Mouse (Mus musculus): ENCODE data around the gene Plekhf1. TPM values are rescaled to one million over a fixed set of nuclear protein-coding genes. Genes with fewer than 3 reads are reported as not detected.

Plekhf1 gene
- polyA plus RNA-seq (2014; fragmentation: Nextera tagmentation; extraction: Ambion mirVana), result 1.6 and 1.9 TPM in 2 replicates

- Histone ChIP-seq H3K27me3 (ENCODE audit: control insufficient read depth, insufficient read depth, low read length) (no peaks in the 10 kb centered on the region), H3K4me2 (replicated peaks; ENCODE audit: low read depth, low read length) (peak within 1 kb of the TSS; percentile 87), H3K4me3 (ENCODE audit: low read depth, low read length) (peak within 1 kb of the TSS; percentile 54), H3K36me3 (ENCODE audit: control insufficient read depth, insufficient read depth, low read length) (no peaks in the 10 kb centered on the region), H3K4me1 (replicated peaks; ENCODE audit: control insufficient read depth, insufficient read depth, low read length) (no peaks in the 10 kb centered on the region; the same call in none of the 2 replicates), H3K9me3 (ENCODE audit: control insufficient read depth, low read length) (no peaks in the 10 kb centered on the region), H3K9ac (ENCODE audit: low read depth, low read length) (peak within 1 kb of the TSS; percentile 47; the same call in 1 of the 2 replicates), H3K27ac (ENCODE audit: low read depth, low read length) (no peak within 1 kb of the TSS)
- under 1% methylated on average over 36 of the region's 36 CpGs for WGBS
- peak; percentile 96 for ATAC-seq (ENCODE audit: low FRiP score)
- DNase-seq (ENCODE audit: low spot score), result peak; percentile 92
Measured at GRCm38 (mm10) chr7:38227900-38228298, at the start of gene Plekhf1. Gene Plekhf1, minus strand, starts transcription at chr7:38228016.

- Histone ChIP-seq H3K36me3 (ENCODE audit: control insufficient read depth, insufficient read depth, low read length) (no peaks in the 10 kb centered on the region), H3K4me2 (replicated peaks; ENCODE audit: low read depth, low read length) (no peak overlapping the region), H3K9me3 (ENCODE audit: control insufficient read depth, low read length) (no peaks in the 10 kb centered on the region), H3K27ac (ENCODE audit: low read depth, low read length) (no peak overlapping the region), H3K27me3 (ENCODE audit: control insufficient read depth, insufficient read depth, low read length) (no peaks in the 10 kb centered on the region), H3K9ac (ENCODE audit: low read depth, low read length) (no peak overlapping the region), H3K4me1 (replicated peaks; ENCODE audit: control insufficient read depth, insufficient read depth, low read length) (no peaks in the 10 kb centered on the region), H3K4me3 (ENCODE audit: low read depth, low read length) (no peak overlapping the region)
- no peak for ATAC-seq (ENCODE audit: low FRiP score)
- no peak for DNase-seq (ENCODE audit: low spot score)
Measured at GRCm38 (mm10) chr7:38272551-38272950, 44.7 kb upstream of the Plekhf1 start.

GRCm38 (mm10) chr7:38271859-38272258, 44.0 kb upstream of the Plekhf1 start:
- ATAC-seq (ENCODE audit: low FRiP score) (peak; percentile 34), DNase-seq (ENCODE audit: low spot score) (peak; percentile 12)
- Histone ChIP-seq H3K27me3 (ENCODE audit: control insufficient read depth, insufficient read depth, low read length) (no peaks in the 10 kb centered on the region), H3K4me2 (replicated peaks; ENCODE audit: low read depth, low read length) (peak overlapping the region; percentile 42), H3K4me1 (replicated peaks; ENCODE audit: control insufficient read depth, insufficient read depth, low read length) (no peaks in the 10 kb centered on the region), H3K36me3 (ENCODE audit: control insufficient read depth, insufficient read depth, low read length) (no peaks in the 10 kb centered on the region), H3K9ac (ENCODE audit: low read depth, low read length) (peak overlapping the region; percentile 81), H3K4me3 (ENCODE audit: low read depth, low read length) (peak overlapping the region; percentile 77), H3K9me3 (ENCODE audit: control insufficient read depth, low read length) (no peaks in the 10 kb centered on the region), H3K27ac (ENCODE audit: low read depth, low read length) (no peak overlapping the region)
- WGBS, result 11% methylated on average over 4 of the region's 4 CpGs

- no peaks in the 10 kb centered on the region for H3K9me3 ChIP-seq (ENCODE audit: control insufficient read depth, low read length)
- no peaks in the 10 kb centered on the region for H3K36me3 ChIP-seq (ENCODE audit: control insufficient read depth, insufficient read depth, low read length)
- peak overlapping the region; percentile 42 for H3K4me2 ChIP-seq (replicated peaks; ENCODE audit: low read depth, low read length)
- peak overlapping the region; percentile 81 for H3K9ac ChIP-seq (ENCODE audit: low read depth, low read length)
- H3K27me3 ChIP-seq (ENCODE audit: control insufficient read depth, insufficient read depth, low read length), result no peaks in the 10 kb centered on the region
- ATAC-seq (ENCODE audit: low FRiP score) (no peak), DNase-seq (ENCODE audit: low spot score) (no peak)
- 0 out of 2 replicates have a peak overlapping the region, but pooled peaks have one; percentile 49 for H3K27ac ChIP-seq (ENCODE audit: low read depth, low read length)
- under 1% methylated on average over 11 of the region's 11 CpGs for WGBS
- H3K4me1 ChIP-seq (replicated peaks; ENCODE audit: control insufficient read depth, insufficient read depth, low read length), result no peaks in the 10 kb centered on the region
- peak overlapping the region; percentile 77 for H3K4me3 ChIP-seq (ENCODE audit: low read depth, low read length)
Measured at GRCm38 (mm10) chr7:38271511-38271811, 43.6 kb upstream of the Plekhf1 start.

GRCm38 (mm10) chr7:38270703-38271510, 43.1 kb upstream of the Plekhf1 start, which contains the start of gene Pop4:
Gene Pop4, minus strand, starts transcription at chr7:38271423.
- 0 out of 2 replicates have a peak within 1 kb of the TSS, but pooled peaks have one; percentile 49 for H3K27ac ChIP-seq (ENCODE audit: low read depth, low read length)
- peak within 1 kb of the TSS; percentile 80 for H3K4me2 ChIP-seq (replicated peaks; ENCODE audit: low read depth, low read length)
- H3K9me3 ChIP-seq (ENCODE audit: control insufficient read depth, low read length), result no peaks in the 10 kb centered on the region
- no peaks in the 10 kb centered on the region for H3K27me3 ChIP-seq (ENCODE audit: control insufficient read depth, insufficient read depth, low read length)
- under 1% methylated on average over 38 of the region's 38 CpGs for WGBS
- peak; percentile 96 for DNase-seq (ENCODE audit: low spot score)
- no peaks in the 10 kb centered on the region for H3K4me1 ChIP-seq (replicated peaks; ENCODE audit: control insufficient read depth, insufficient read depth, low read length)
- ATAC-seq (ENCODE audit: low FRiP score), result peak; percentile 98
- peaks cover 3% of the 10 kb centered on the region; the same call in 1 of the 2 replicates for H3K36me3 ChIP-seq (ENCODE audit: control insufficient read depth, insufficient read depth, low read length)
- peak within 1 kb of the TSS; percentile 77 for H3K4me3 ChIP-seq (ENCODE audit: low read depth, low read length)
- peak within 1 kb of the TSS; percentile 81 for H3K9ac ChIP-seq (ENCODE audit: low read depth, low read length)

GRCm38 (mm10) chr7:38267006-38267680, 39.3 kb upstream of the Plekhf1 start:
- DNase-seq (ENCODE audit: low spot score) (peak; percentile 52), ATAC-seq (ENCODE audit: low FRiP score) (0 out of 2 replicates have a peak, but pooled peaks have one; percentile 25)
- Histone ChIP-seq H3K4me2 (replicated peaks; ENCODE audit: low read depth, low read length) (no peak overlapping the region), H3K4me3 (ENCODE audit: low read depth, low read length) (no peak overlapping the region), H3K27ac (ENCODE audit: low read depth, low read length) (no peak overlapping the region), H3K9ac (ENCODE audit: low read depth, low read length) (no peak overlapping the region), H3K4me1 (replicated peaks; ENCODE audit: control insufficient read depth, insufficient read depth, low read length) (no peaks in the 10 kb centered on the region), H3K36me3 (ENCODE audit: control insufficient read depth, insufficient read depth, low read length) (peaks cover 12% of the 10 kb centered on the region; the same call in 1 of the 2 replicates), H3K27me3 (ENCODE audit: control insufficient read depth, insufficient read depth, low read length) (no peaks in the 10 kb centered on the region), H3K9me3 (ENCODE audit: control insufficient read depth, low read length) (no peaks in the 10 kb centered on the region)
- WGBS, result 93% methylated on average over 8 of the region's 8 CpGs

- H3K4me1 ChIP-seq (replicated peaks; ENCODE audit: control insufficient read depth, insufficient read depth, low read length), result no peaks in the 10 kb centered on the region
- H3K36me3 ChIP-seq (ENCODE audit: control insufficient read depth, insufficient read depth, low read length), result peaks cover 12% of the 10 kb centered on the region; the same call in 1 of the 2 replicates
- no peaks in the 10 kb centered on the region for H3K9me3 ChIP-seq (ENCODE audit: control insufficient read depth, low read length)
- ATAC-seq (ENCODE audit: low FRiP score), result no peak
- no peaks in the 10 kb centered on the region for H3K27me3 ChIP-seq (ENCODE audit: control insufficient read depth, insufficient read depth, low read length)
- no peak overlapping the region for H3K4me2 ChIP-seq (replicated peaks; ENCODE audit: low read depth, low read length)
- DNase-seq (ENCODE audit: low spot score), result no peak
- H3K27ac ChIP-seq (ENCODE audit: low read depth, low read length), result no peak overlapping the region
- H3K4me3 ChIP-seq (ENCODE audit: low read depth, low read length), result no peak overlapping the region
- whole genome bisulfite sequencing, result 95% methylated on average over 5 of the region's 5 CpGs
- H3K9ac ChIP-seq (ENCODE audit: low read depth, low read length), result no peak overlapping the region
Measured at GRCm38 (mm10) chr7:38262406-38262805, 34.6 kb upstream of the Plekhf1 start.

- DNase-seq (ENCODE audit: low spot score) (no peak), ATAC-seq (ENCODE audit: low FRiP score) (no peak)
- no peaks in the 10 kb centered on the region for H3K4me1 ChIP-seq (replicated peaks; ENCODE audit: control insufficient read depth, insufficient read depth, low read length)
- H3K27ac ChIP-seq (ENCODE audit: low read depth, low read length), result no peak overlapping the region
- H3K9ac ChIP-seq (ENCODE audit: low read depth, low read length), result no peak overlapping the region
- H3K36me3 ChIP-seq (ENCODE audit: control insufficient read depth, insufficient read depth, low read length), result peaks cover 6% of the 10 kb centered on the region; the same call in 1 of the 2 replicates
- H3K4me3 ChIP-seq (ENCODE audit: low read depth, low read length), result no peak overlapping the region
- H3K9me3 ChIP-seq (ENCODE audit: control insufficient read depth, low read length), result no peaks in the 10 kb centered on the region
- no peak overlapping the region for H3K4me2 ChIP-seq (replicated peaks; ENCODE audit: low read depth, low read length)
- 90% methylated on average over 2 of the region's 2 CpGs for WGBS
- H3K27me3 ChIP-seq (ENCODE audit: control insufficient read depth, insufficient read depth, low read length), result no peaks in the 10 kb centered on the region
Measured at GRCm38 (mm10) chr7:38259631-38260030, 31.8 kb upstream of the Plekhf1 start.
